ENCODE assay signal across 8 mouse cellular contexts in the genomic region with DNA sequence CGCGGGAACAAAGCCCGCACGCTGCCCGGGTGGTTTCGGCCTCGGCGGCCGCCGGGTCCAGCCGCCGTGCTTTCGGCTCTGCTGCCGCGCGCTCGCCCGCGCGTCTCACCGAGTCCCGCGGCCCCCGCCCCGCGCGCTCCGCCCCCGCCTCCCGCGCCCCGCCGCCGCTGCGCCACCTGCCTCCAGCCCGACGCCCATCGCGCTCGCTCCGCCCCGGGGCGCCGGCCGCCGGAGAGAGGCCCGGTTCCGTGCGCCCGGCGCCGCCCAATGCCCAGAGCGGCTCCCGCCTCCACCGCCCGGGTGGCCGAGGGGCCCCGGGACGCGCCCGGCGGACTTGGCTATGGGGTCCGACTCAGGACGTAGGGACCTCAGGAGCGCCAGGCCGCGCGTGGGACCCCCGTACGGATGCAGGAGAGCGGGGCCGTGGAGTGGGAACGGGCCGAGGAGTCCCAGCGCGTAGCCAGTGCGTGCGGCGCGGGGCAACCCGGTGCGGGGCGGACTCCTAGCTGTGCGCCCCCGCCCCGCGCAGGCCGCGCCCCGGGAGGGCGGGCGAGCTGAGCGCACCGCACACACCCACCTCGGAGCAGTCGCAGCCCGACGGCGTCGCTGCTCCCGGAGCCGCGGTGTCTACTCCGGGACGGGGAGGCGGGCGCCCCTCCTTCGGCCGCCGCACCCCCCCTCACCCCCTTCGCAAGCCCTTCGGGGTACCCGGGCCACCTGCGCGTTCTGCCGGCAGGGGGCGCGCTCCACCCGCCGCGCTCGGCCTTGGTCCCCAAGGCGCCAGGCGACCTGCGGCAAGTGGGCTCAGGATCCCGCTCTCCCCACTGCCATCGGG. TPM values are rescaled to one million over a fixed set of nuclear protein-coding genes. Genes with fewer than 3 reads are reported as not detected.
A peak's percentile ranks its signal among the peaks of the same experiment; 100 is the strongest.
DNase-seq lines count a peak whose midpoint lies in the region; ATAC-seq lines count a peak whose summit lies in the region.
"Had no signal": no experiment of that assay in that cellular context is flagged by ENCODE, and none has a peak within 500 bp of the region (broad histone marks: within the 10 kb centered on the region; RNA-seq: fewer than 3 reads in every experiment).

No protein-coding gene starts in this region.

- peak overlapping the region; percentile 59 for H3K4me3 ChIP-seq in intestine, embryonic 14.5 days (ENCODE audit: low read depth, low read length)
- H3K4me3 ChIP-seq in limb, embryonic 11.5 days (ENCODE audit: low read depth, low read length), result peak overlapping the region; percentile 70
- peak overlapping the region; percentile 66 for H3K4me3 ChIP-seq in midbrain, embryonic 12.5 days

- DNase-seq in adrenal gland, postnatal 10 days, result peak; percentile 88
- peak; percentile 79 for DNase-seq in embryo, embryonic 10.5 days (ENCODE audit: low spot score)
- DNase-seq in gastrocnemius, postnatal 25 days, result peak; percentile 78
- peak; percentile 88 for DNase-seq in intestine, embryonic 14.5 days (ENCODE audit: low spot score)
- DNase-seq in limb, embryonic 11.5 days (ENCODE audit: low spot score), result peak; percentile 88
- peak; percentile 75 to 87 for DNase-seq in spleen, adult 18-20 months

- peaks cover 9% of the 10 kb centered on the region; the same call in 1 of the 2 replicates for H3K4me1 ChIP-seq in intestine, embryonic 14.5 days (replicated peaks; ENCODE audit: control insufficient read depth, insufficient read depth, low read length)
- peaks cover 34% of the 10 kb centered on the region for H3K4me1 ChIP-seq in limb, embryonic 11.5 days (ENCODE audit: control insufficient read depth, insufficient read depth, low read length)
- H3K4me1 ChIP-seq in midbrain, embryonic 12.5 days, result peaks cover 49% of the 10 kb centered on the region

- H3K36me3 ChIP-seq in intestine, embryonic 14.5 days (ENCODE audit: control insufficient read depth, insufficient read depth, low read length), result no peaks in the 10 kb centered on the region
- no peaks in the 10 kb centered on the region; the same call in 1 of the 2 replicates for H3K36me3 ChIP-seq in limb, embryonic 11.5 days (ENCODE audit: control insufficient read depth, insufficient read depth, low read length)
- no peaks in the 10 kb centered on the region for H3K36me3 ChIP-seq in midbrain, embryonic 12.5 days

- no peaks in the 10 kb centered on the region for H3K9me3 ChIP-seq in intestine, embryonic 14.5 days (ENCODE audit: control insufficient read depth, low read length)
- H3K9me3 ChIP-seq in limb, embryonic 11.5 days (ENCODE audit: control insufficient read depth, low read length), result no peaks in the 10 kb centered on the region
- no peaks in the 10 kb centered on the region for H3K9me3 ChIP-seq in midbrain, embryonic 12.5 days

- peak overlapping the region; percentile 44 for H3K9ac ChIP-seq in intestine, embryonic 14.5 days (ENCODE audit: low read length)
- peak overlapping the region; percentile 73 for H3K9ac ChIP-seq in limb, embryonic 11.5 days (ENCODE audit: low read length)
- H3K9ac ChIP-seq in midbrain, embryonic 12.5 days (replicated peaks), result peak overlapping the region; percentile 79

- under 1% methylated on average over 97 of the region's 127 CpGs for WGBS in intestine, embryonic 14.5 days
- WGBS in limb, embryonic 11.5 days, result under 1% methylated on average over 68 of the region's 127 CpGs
- under 1% methylated on average over 95 of the region's 127 CpGs for WGBS in midbrain, embryonic 12.5 days

- peak; percentile 78 for ATAC-seq in intestine, embryonic 14.5 days (replicated peaks; ENCODE audit: low FRiP score, low TSS enrichment, low read depth)
- peak; percentile 48 for ATAC-seq in limb, embryonic 11.5 days (ENCODE audit: insufficient number of reproducible peaks, low FRiP score, low TSS enrichment, low read depth)
- peak; percentile 81 for ATAC-seq in midbrain, embryonic 12.5 days (ENCODE audit: low FRiP score, low read depth)

- H3K27me3 ChIP-seq in intestine, embryonic 14.5 days (replicated peaks; ENCODE audit: control insufficient read depth, insufficient read depth, low read length), result peaks cover 63% of the 10 kb centered on the region
- peaks cover 23% of the 10 kb centered on the region for H3K27me3 ChIP-seq in limb, embryonic 11.5 days (ENCODE audit: control insufficient read depth, insufficient read depth, low read length)
- peaks cover 93% of the 10 kb centered on the region for H3K27me3 ChIP-seq in midbrain, embryonic 12.5 days

- 0 out of 2 replicates have a peak overlapping the region, but pooled peaks have one; percentile 18 for H3K27ac ChIP-seq in intestine, embryonic 14.5 days (ENCODE audit: low read depth)
- H3K27ac ChIP-seq in limb, embryonic 11.5 days (replicated peaks; ENCODE audit: low read depth, low read length), result no peak overlapping the region
- H3K27ac ChIP-seq in midbrain, embryonic 12.5 days (replicated peaks), result peak overlapping the region; percentile 90
- H3K27ac ChIP-seq: macrophage had no signal

- H3K4me2 ChIP-seq in intestine, embryonic 14.5 days (ENCODE audit: low read length), result peak overlapping the region; percentile 84
- peak overlapping the region; percentile 99 for H3K4me2 ChIP-seq in limb, embryonic 11.5 days (ENCODE audit: low read depth, severe bottlenecking)
- H3K4me2 ChIP-seq in midbrain, embryonic 12.5 days (replicated peaks), result peak overlapping the region; percentile 73

RNA-seq across cellular contexts. Expression of gene Cbfa2t3, which starts 20.6 kb away (rescaled TPM):
- total RNA-seq in adrenal gland, postnatal 10 days (2021), result 10 to 100 TPM; 12.0 to 14.3 TPM
- 10 to 100 TPM; 19.0 to 27.8 TPM for total RNA-seq in gastrocnemius, postnatal 25 days (2021)
- 3.9 and 4.0 TPM in 2 replicates for polyA plus RNA-seq in intestine, embryonic 14.5 days (2014; fragmentation: Nextera tagmentation; extraction: Ambion mirVana)
- 3.3 and 4.5 TPM in 2 replicates for polyA plus RNA-seq in limb, embryonic 11.5 days (2014; fragmentation: Nextera tagmentation; extraction: Ambion mirVana)
- polyA plus RNA-seq in midbrain, embryonic 12.5 days (2016; fragmentation: Nextera tagmentation; extraction: Ambion mirVana), result 12.9 and 14.5 TPM in 2 replicates

RNA-seq across cellular contexts. Expression of gene Pabpn1l, which starts 55.7 kb away (rescaled TPM):
- total RNA-seq in adrenal gland, postnatal 10 days (2021), result not detected
- total RNA-seq in gastrocnemius, postnatal 25 days (2021), result not detected
- not detected in 2 replicates for polyA plus RNA-seq in intestine, embryonic 14.5 days (2014; fragmentation: Nextera tagmentation; extraction: Ambion mirVana)
- polyA plus RNA-seq in limb, embryonic 11.5 days (2014; fragmentation: Nextera tagmentation; extraction: Ambion mirVana), result not detected in 2 replicates
- not detected in 2 replicates for polyA plus RNA-seq in midbrain, embryonic 12.5 days (2016; fragmentation: Nextera tagmentation; extraction: Ambion mirVana)
- polyA plus RNA-seq: macrophage had no signal
